Mouse (Mus musculus) heart, embryonic 16.5 days (tissue): Measurements from ENCODE around the gene Mycbp2. TPM values are rescaled to one million over a fixed set of nuclear protein-coding genes. Genes with fewer than 3 reads are reported as not detected.

ENCODE experiments used
- ATAC-seq: fragments of 200-750 bp; cut with Nextera tagmentation; replicated peaks from 2 replicates; pipeline ENCODE4 v1.8.0; 2017; ENCODE audit warnings: moderate number of reproducible peaks; ENCODE audit not compliant: insufficient read depth, low FRiP score; ENCODE audit errors: extremely low read depth
- H3K27ac ChIP-seq: fragments of 300-500 bp; sonication (generic); 2 replicates; pipeline ENCODE4 v1.5.1; 2014; ENCODE audit warnings: mild to moderate bottlenecking, low read length, control low read depth, moderate library complexity
- H3K27me3 ChIP-seq: fragments of 300-500 bp; sonication (generic); 2 replicates; pipeline ENCODE4 v1.6.1; 2014; ENCODE audit warnings: low read length, mixed read lengths; ENCODE audit not compliant: control insufficient read depth, insufficient read depth
- H3K36me3 ChIP-seq: fragments of 300-500 bp; sonication (generic); 2 replicates; pipeline ENCODE4 v1.6.1; 2014; ENCODE audit not compliant: control insufficient read depth, insufficient read depth
- H3K4me1 ChIP-seq: fragments of 300-500 bp; sonication (generic); 2 replicates; pipeline ENCODE4 v1.6.1; 2014; ENCODE audit warnings: low read length, mixed read lengths; ENCODE audit not compliant: control insufficient read depth, insufficient read depth
- H3K4me2 ChIP-seq: fragments of 300-500 bp; sonication (generic); 2 replicates; pipeline ENCODE4 v1.6.1; 2014; ENCODE audit warnings: low read depth, mild to moderate bottlenecking, control low read depth, low read length
- H3K4me3 ChIP-seq: fragments of 300-500 bp; sonication (generic); 2 replicates; pipeline ENCODE4 v1.5.1; 2014; ENCODE audit warnings: mild to moderate bottlenecking, control low read depth, low read length
- H3K9ac ChIP-seq: fragments of 300-500 bp; sonication (generic); 2 replicates; pipeline ENCODE4 v1.6.1; 2014; ENCODE audit warnings: low read length, control low read depth
- H3K9me3 ChIP-seq: fragments of 300-500 bp; sonication (generic); replicated peaks from 2 replicates; pipeline ENCODE4 v1.6.1; 2016; ENCODE audit warnings: low read length; ENCODE audit not compliant: control insufficient read depth
- WGBS: fragments of 180-500 bp; shearing (Covaris S2); extraction: QIAGEN DNeasy Blood & Tissue Kit; methylation state at CpG from one replicate; pipeline ENCODE4 v1.1.7; 2014; 5-methylcytosine and 5-hydroxymethylcytosine counted together
- polyA plus RNA-seq: library from polyadenylated mRNA; unstranded; fragments of >200 nt; fragmentation: Nextera tagmentation; extraction: Ambion mirVana; gene quantifications from 2 replicates; pipeline ENCODE4 v1.2.1, GENCODE M21; 2015

The Mycbp2 gene
- polyA plus RNA-seq, 1 experiment from 2014 or later, result 12.7 TPM

GRCm38 (mm10) chr14:103101171-103101570, 245.4 kb downstream of the Mycbp2 start:
- Histone ChIP-seq H3K27ac (no peak overlapping the region), H3K9me3 (no peaks in the 10 kb centered on the region), H3K27me3 (no peaks in the 10 kb centered on the region), H3K4me1 (peaks cover 11% of the 10 kb centered on the region), H3K4me2 (no peak overlapping the region), H3K4me3 (no peak overlapping the region), H3K9ac (no peak overlapping the region), H3K36me3 (no peaks in the 10 kb centered on the region)
- ATAC-seq, result no peak
- 64% methylated on average over 3 of the region's 3 CpGs for WGBS

GRCm38 (mm10) chr14:103100296-103100695, 246.3 kb downstream of the Mycbp2 start:
- peak overlapping the region; percentile 70 for H3K4me2 ChIP-seq
- no peak for ATAC-seq
- no peak overlapping the region; the same call in 1 of the 2 replicates for H3K4me3 ChIP-seq
- peaks cover under 1% of the 10 kb centered on the region; the same call in 1 of the 2 replicates for H3K36me3 ChIP-seq
- H3K27me3 ChIP-seq, result no peaks in the 10 kb centered on the region
- no peak overlapping the region for H3K9ac ChIP-seq
- no peaks in the 10 kb centered on the region for H3K9me3 ChIP-seq
- H3K27ac ChIP-seq, result no peak overlapping the region
- H3K4me1 ChIP-seq, result peaks cover 11% of the 10 kb centered on the region
- 78% methylated on average over 13 of the region's 13 CpGs for WGBS

- Histone ChIP-seq H3K4me3 (peak within 1 kb of the TSS; percentile 93), H3K9me3 (no peaks in the 10 kb centered on the region), H3K4me1 (peaks cover 11% of the 10 kb centered on the region), H3K27ac (peak within 1 kb of the TSS; percentile 98), H3K36me3 (peaks cover 5% of the 10 kb centered on the region; the same call in 1 of the 2 replicates), H3K4me2 (peak within 1 kb of the TSS; percentile 70), H3K9ac (peak within 1 kb of the TSS; percentile 99), H3K27me3 (no peaks in the 10 kb centered on the region)
- WGBS, result under 1% methylated on average over 84 of the region's 88 CpGs
- ATAC-seq, result peak; percentile 94
These were observed 247.2 kb downstream of the Mycbp2 start, which contains the start of gene Fbxl3 for GRCm38 (mm10) chr14:103099238-103099933. Fbxl3 (minus strand) TSS chr14:103099566.

GRCm38 (mm10) chr14:103098587-103099235, 247.9 kb downstream of the Mycbp2 start:
- Histone ChIP-seq H3K9me3 (no peaks in the 10 kb centered on the region), H3K4me1 (peaks cover 13% of the 10 kb centered on the region), H3K4me2 (peak overlapping the region; percentile 70), H3K4me3 (peak overlapping the region; percentile 93), H3K9ac (peak overlapping the region; percentile 99), H3K36me3 (peaks cover 5% of the 10 kb centered on the region; the same call in 1 of the 2 replicates), H3K27me3 (no peaks in the 10 kb centered on the region), H3K27ac (peak overlapping the region; percentile 98)
- ATAC-seq, result peak; percentile 87
- under 1% methylated on average over 63 of the region's 86 CpGs for WGBS

GRCm38 (mm10) chr14:103098213-103098586, 248.4 kb downstream of the Mycbp2 start:
- WGBS, result 0% methylated on average over 2 of the region's 2 CpGs
- peaks cover 5% of the 10 kb centered on the region; the same call in 1 of the 2 replicates for H3K36me3 ChIP-seq
- H3K4me1 ChIP-seq, result peaks cover 16% of the 10 kb centered on the region

GRCm38 (mm10) chr14:103096621-103097020, 250.0 kb downstream of the Mycbp2 start:
- WGBS, result 69% methylated on average over 6 of the region's 6 CpGs

More at GRCm38 (mm10) chr14:103098213-103098586, 248.4 kb downstream of the Mycbp2 start:
- no peaks in the 10 kb centered on the region for H3K27me3 ChIP-seq
- ATAC-seq, result no peak
- no peaks in the 10 kb centered on the region for H3K9me3 ChIP-seq
- H3K4me2 ChIP-seq, result peak overlapping the region; percentile 66
- peak overlapping the region; percentile 99 for H3K9ac ChIP-seq
- H3K27ac ChIP-seq, result peak overlapping the region; percentile 98; the same call in 1 of the 2 replicates
- H3K4me3 ChIP-seq, result peak overlapping the region; percentile 93

GRCm38 (mm10) chr14:103095826-103096225, 250.8 kb downstream of the Mycbp2 start:
- Histone ChIP-seq H3K27ac (no peak overlapping the region), H3K36me3 (peaks cover 9% of the 10 kb centered on the region), H3K4me3 (no peak overlapping the region), H3K9ac (no peak overlapping the region), H3K4me2 (no peak overlapping the region), H3K9me3 (no peaks in the 10 kb centered on the region), H3K27me3 (no peaks in the 10 kb centered on the region), H3K4me1 (peaks cover 21% of the 10 kb centered on the region)
- ATAC-seq, result no peak
- WGBS, result 90% methylated on average over 8 of the region's 8 CpGs

More at GRCm38 (mm10) chr14:103096621-103097020, 250.0 kb downstream of the Mycbp2 start:
- H3K27ac ChIP-seq, result no peak overlapping the region
- peaks cover 7% of the 10 kb centered on the region for H3K36me3 ChIP-seq
- no peak for ATAC-seq
- no peak overlapping the region for H3K9ac ChIP-seq
- H3K4me2 ChIP-seq, result no peak overlapping the region; the same call in 1 of the 2 replicates
- peaks cover 21% of the 10 kb centered on the region for H3K4me1 ChIP-seq
- no peaks in the 10 kb centered on the region for H3K9me3 ChIP-seq
- H3K4me3 ChIP-seq, result no peak overlapping the region
- H3K27me3 ChIP-seq, result no peaks in the 10 kb centered on the region

- Histone ChIP-seq H3K9ac (no peak overlapping the region), H3K4me1 (peaks cover 21% of the 10 kb centered on the region), H3K4me2 (no peak overlapping the region), H3K27me3 (no peaks in the 10 kb centered on the region), H3K36me3 (peaks cover 11% of the 10 kb centered on the region), H3K27ac (no peak overlapping the region), H3K9me3 (no peaks in the 10 kb centered on the region), H3K4me3 (no peak overlapping the region)
- ATAC-seq, result no peak
- WGBS, result 87% methylated on average over 8 of the region's 8 CpGs
These were observed 251.6 kb downstream of the Mycbp2 start for GRCm38 (mm10) chr14:103095036-103095435.

GRCm38 (mm10) chr14:103093670-103094069, 252.9 kb downstream of the Mycbp2 start:
- peaks cover 15% of the 10 kb centered on the region for H3K36me3 ChIP-seq
- 48% methylated on average over 4 of the region's 4 CpGs for WGBS

More at GRCm38 (mm10) chr14:103093670-103094069, 252.9 kb downstream of the Mycbp2 start:
- no peak overlapping the region for H3K4me3 ChIP-seq
- no peak overlapping the region for H3K27ac ChIP-seq
- no peak for ATAC-seq
- H3K9me3 ChIP-seq, result no peaks in the 10 kb centered on the region
- H3K4me2 ChIP-seq, result no peak overlapping the region
- H3K9ac ChIP-seq, result 0 out of 2 replicates have a peak overlapping the region, but pooled peaks have one; percentile 15
- peaks cover 21% of the 10 kb centered on the region for H3K4me1 ChIP-seq
- H3K27me3 ChIP-seq, result no peaks in the 10 kb centered on the region
